Mouse (Mus musculus): ENCODE measurements around the gene Lrrc1. TPM values are rescaled to one million over a fixed set of nuclear protein-coding genes. Genes with fewer than 3 reads are reported as not detected.
"Not testable (repeated sequence)": the region's sequence is repeated elsewhere in the genome, so short reads cannot be mapped to it uniquely, and the experiment has no call there.

Lrrc1 gene
- polyA plus RNA-seq, 1 experiment from 2014 or later = 14.9 TPM

GRCm38 (mm10) chr9:77574996-77575395 is 30.3 kb upstream of the Lrrc1 start:
- 55% methylated on average over 4 of the region's 4 CpGs for WGBS

GRCm38 (mm10) chr9:77571851-77572250 is 27.2 kb upstream of the Lrrc1 start:
- H3K27ac ChIP-seq (ENCODE audit: poor library complexity, severe bottlenecking) = no peak overlapping the region
- ATAC-seq (ENCODE audit: insufficient number of reproducible peaks, low FRiP score) = no peak
- WGBS = 55% methylated on average over 4 of the region's 4 CpGs

More at GRCm38 (mm10) chr9:77574996-77575395, 30.3 kb upstream of the Lrrc1 start:
- H3K36me3 ChIP-seq; H3K4me3 ChIP-seq; H3K9me3 ChIP-seq (replicated peaks); H3K27ac ChIP-seq (ENCODE audit: poor library complexity, severe bottlenecking); ATAC-seq (ENCODE audit: insufficient number of reproducible peaks, low FRiP score); H3K4me1 ChIP-seq (replicated peaks); H3K4me2 ChIP-seq; H3K9ac ChIP-seq; H3K27me3 ChIP-seq (replicated peaks): not testable (repeated sequence)

GRCm38 (mm10) chr9:77568789-77569506 is 24.3 kb upstream of the Lrrc1 start:
- H3K27me3 ChIP-seq (replicated peaks) = no peaks in the 10 kb centered on the region
- no peak overlapping the region for H3K9ac ChIP-seq
- H3K4me2 ChIP-seq = no peak overlapping the region
- peaks cover 4% of the 10 kb centered on the region for H3K4me1 ChIP-seq (replicated peaks)
- ATAC-seq (ENCODE audit: insufficient number of reproducible peaks, low FRiP score) = no peak
- WGBS = 49% methylated on average over 13 of the region's 13 CpGs
- no peaks in the 10 kb centered on the region for H3K9me3 ChIP-seq (replicated peaks)
- no peaks in the 10 kb centered on the region for H3K36me3 ChIP-seq
- H3K4me3 ChIP-seq = no peak overlapping the region
- no peak overlapping the region for H3K27ac ChIP-seq (ENCODE audit: poor library complexity, severe bottlenecking)

More at GRCm38 (mm10) chr9:77571851-77572250, 27.2 kb upstream of the Lrrc1 start:
- no peaks in the 10 kb centered on the region for H3K36me3 ChIP-seq
- H3K4me1 ChIP-seq (replicated peaks) = peaks cover 4% of the 10 kb centered on the region
- H3K4me2 ChIP-seq = no peak overlapping the region
- no peak overlapping the region for H3K9ac ChIP-seq
- no peak overlapping the region for H3K4me3 ChIP-seq
- no peaks in the 10 kb centered on the region for H3K27me3 ChIP-seq (replicated peaks)
- H3K9me3 ChIP-seq (replicated peaks) = no peaks in the 10 kb centered on the region

GRCm38 (mm10) chr9:77561827-77562226 is 17.2 kb upstream of the Lrrc1 start:
- Histone ChIP-seq H3K27me3 (replicated peaks) (no peaks in the 10 kb centered on the region), H3K4me2 (no peak overlapping the region), H3K36me3 (no peaks in the 10 kb centered on the region), H3K9ac (no peak overlapping the region), H3K27ac (ENCODE audit: poor library complexity, severe bottlenecking) (no peak overlapping the region), H3K4me3 (no peak overlapping the region), H3K9me3 (replicated peaks) (peaks cover 2% of the 10 kb centered on the region; the same call in 1 of the 2 replicates), H3K4me1 (replicated peaks) (no peaks in the 10 kb centered on the region)
- no peak for ATAC-seq (ENCODE audit: insufficient number of reproducible peaks, low FRiP score)

GRCm38 (mm10) chr9:77557963-77558362 is 13.3 kb upstream of the Lrrc1 start:
- H3K4me2 ChIP-seq = no peak overlapping the region
- ATAC-seq (ENCODE audit: insufficient number of reproducible peaks, low FRiP score) = no peak
- WGBS = 50% methylated on average over 3 of the region's 3 CpGs

GRCm38 (mm10) chr9:77557181-77557580 is 12.5 kb upstream of the Lrrc1 start:
- no peak for ATAC-seq (ENCODE audit: insufficient number of reproducible peaks, low FRiP score)
- Histone ChIP-seq H3K4me3 (no peak overlapping the region), H3K36me3 (no peaks in the 10 kb centered on the region), H3K9me3 (replicated peaks) (0 out of 2 replicates have a peak, but pooled peaks cover under 1% of the 10 kb centered on the region), H3K27me3 (replicated peaks) (peaks cover 3% of the 10 kb centered on the region; the same call in 1 of the 2 replicates), H3K9ac (no peak overlapping the region), H3K27ac (ENCODE audit: poor library complexity, severe bottlenecking) (no peak overlapping the region), H3K4me1 (replicated peaks) (peaks cover 4% of the 10 kb centered on the region; the same call in 1 of the 2 replicates), H3K4me2 (no peak overlapping the region)
- WGBS = 86% methylated on average over 4 of the region's 4 CpGs

More at GRCm38 (mm10) chr9:77557963-77558362, 13.3 kb upstream of the Lrrc1 start:
- Histone ChIP-seq H3K4me3 (no peak overlapping the region), H3K27ac (ENCODE audit: poor library complexity, severe bottlenecking) (no peak overlapping the region), H3K36me3 (no peaks in the 10 kb centered on the region), H3K9me3 (replicated peaks) (peaks cover 2% of the 10 kb centered on the region; the same call in 1 of the 2 replicates), H3K27me3 (replicated peaks) (peaks cover 3% of the 10 kb centered on the region; the same call in 1 of the 2 replicates), H3K4me1 (replicated peaks) (peaks cover 4% of the 10 kb centered on the region; the same call in 1 of the 2 replicates), H3K9ac (no peak overlapping the region)

GRCm38 (mm10) chr9:77556435-77556834 is 11.8 kb upstream of the Lrrc1 start:
- no peak for ATAC-seq (ENCODE audit: insufficient number of reproducible peaks, low FRiP score)
- Histone ChIP-seq H3K4me2 (no peak overlapping the region), H3K9me3 (replicated peaks) (no peaks in the 10 kb centered on the region), H3K27me3 (replicated peaks) (peaks cover 3% of the 10 kb centered on the region; the same call in 1 of the 2 replicates), H3K4me3 (no peak overlapping the region), H3K27ac (ENCODE audit: poor library complexity, severe bottlenecking) (no peak overlapping the region), H3K36me3 (no peaks in the 10 kb centered on the region), H3K4me1 (replicated peaks) (peaks cover 4% of the 10 kb centered on the region; the same call in 1 of the 2 replicates), H3K9ac (no peak overlapping the region)
- 39% methylated on average over 9 of the region's 9 CpGs for WGBS

- Histone ChIP-seq H3K4me3 (no peak overlapping the region), H3K4me2 (no peak overlapping the region), H3K9me3 (replicated peaks) (no peaks in the 10 kb centered on the region), H3K9ac (no peak overlapping the region), H3K27me3 (replicated peaks) (peaks cover 3% of the 10 kb centered on the region; the same call in 1 of the 2 replicates), H3K36me3 (no peaks in the 10 kb centered on the region), H3K27ac (ENCODE audit: poor library complexity, severe bottlenecking) (no peak overlapping the region), H3K4me1 (replicated peaks) (peaks cover 4% of the 10 kb centered on the region; the same call in 1 of the 2 replicates)
- no peak for ATAC-seq (ENCODE audit: insufficient number of reproducible peaks, low FRiP score)
- WGBS = 66% methylated on average over 2 of the region's 2 CpGs
These were observed 8.8 kb upstream of the Lrrc1 start for GRCm38 (mm10) chr9:77553465-77553864.

GRCm38 (mm10) chr9:77551036-77551512 is 6.4 kb upstream of the Lrrc1 start:
- Histone ChIP-seq H3K9me3 (replicated peaks) (no peaks in the 10 kb centered on the region), H3K4me1 (replicated peaks) (no peaks in the 10 kb centered on the region), H3K27me3 (replicated peaks) (peaks cover 3% of the 10 kb centered on the region; the same call in 1 of the 2 replicates), H3K9ac (no peak overlapping the region), H3K4me2 (no peak overlapping the region), H3K4me3 (no peak overlapping the region), H3K27ac (ENCODE audit: poor library complexity, severe bottlenecking) (no peak overlapping the region), H3K36me3 (no peaks in the 10 kb centered on the region)
- ATAC-seq (ENCODE audit: insufficient number of reproducible peaks, low FRiP score) = no peak
- WGBS = 65% methylated on average over 7 of the region's 7 CpGs

GRCm38 (mm10) chr9:77546010-77546409 is 1.3 kb upstream of the Lrrc1 start:
- H3K4me3 ChIP-seq = no peak overlapping the region
- no peak overlapping the region for H3K27ac ChIP-seq (ENCODE audit: poor library complexity, severe bottlenecking)
- no peak overlapping the region for H3K9ac ChIP-seq
- peak overlapping the region; percentile 90; the same call in 1 of the 2 replicates for H3K4me2 ChIP-seq
- peaks cover 9% of the 10 kb centered on the region for H3K4me1 ChIP-seq (replicated peaks)
- 39% methylated on average over 3 of the region's 3 CpGs for WGBS
- no peaks in the 10 kb centered on the region for H3K9me3 ChIP-seq (replicated peaks)
- no peaks in the 10 kb centered on the region for H3K36me3 ChIP-seq
- H3K27me3 ChIP-seq (replicated peaks) = no peaks in the 10 kb centered on the region
- no peak for ATAC-seq (ENCODE audit: insufficient number of reproducible peaks, low FRiP score)

- H3K4me2 ChIP-seq = peak overlapping the region; percentile 90
- ATAC-seq (ENCODE audit: insufficient number of reproducible peaks, low FRiP score) = no peak
- H3K9me3 ChIP-seq (replicated peaks) = no peaks in the 10 kb centered on the region
- peak overlapping the region; percentile 70 for H3K4me3 ChIP-seq
- peaks cover 9% of the 10 kb centered on the region for H3K4me1 ChIP-seq (replicated peaks)
- no peak overlapping the region for H3K27ac ChIP-seq (ENCODE audit: poor library complexity, severe bottlenecking)
- H3K36me3 ChIP-seq = no peaks in the 10 kb centered on the region
- no peaks in the 10 kb centered on the region for H3K27me3 ChIP-seq (replicated peaks)
- H3K9ac ChIP-seq = peak overlapping the region; percentile 80
- under 1% methylated on average over 17 of the region's 17 CpGs for WGBS
These were observed 375 bp upstream of the Lrrc1 start for GRCm38 (mm10) chr9:77545068-77545421.

All from heart, embryonic 12.5 days (tissue).